Mouse (Mus musculus) C2C12 (cell line): ENCODE measurements at regions not wholly inside any gene's neighbourhood (a gene's known extent, or its start where the extent isn't known, plus 50 kb on each side); places are given as distances from the start of the nearest gene placed in this dataset.

Source experiments
- CEBPB ChIP-seq: IDR thresholded peaks from one replicate; pipeline ENCODE4 v1.6.1; 2011; ENCODE audit warnings: low read depth, mild to moderate bottlenecking, control low read depth, moderate library complexity
- CTCF ChIP-seq: IDR thresholded peaks from one replicate; pipeline ENCODE4 v1.5.1; 2011; ENCODE audit not compliant: control insufficient read depth, insufficient read depth, insufficient read length
- FOSL1 ChIP-seq: IDR thresholded peaks from one replicate; pipeline ENCODE4 v1.8.0; 2011; ENCODE audit warnings: mild to moderate bottlenecking, low read length; ENCODE audit not compliant: poor library complexity, insufficient read depth, severe bottlenecking
- MAX ChIP-seq: IDR thresholded peaks from one replicate; pipeline ENCODE4 v1.6.1; 2011; ENCODE audit warnings: mild to moderate bottlenecking, control low read depth
- MYOD1 ChIP-seq: IDR thresholded peaks from one replicate; pipeline ENCODE4 v1.6.1; 2011; ENCODE audit warnings: low read depth; ENCODE audit not compliant: control insufficient read depth, insufficient read length
- MYOG ChIP-seq: IDR thresholded peaks from one replicate; pipeline ENCODE4 v1.6.1; 2011; ENCODE audit not compliant: control insufficient read depth, insufficient read length; ENCODE audit errors: extremely low read depth
- USF1 ChIP-seq: IDR thresholded peaks from one replicate; pipeline ENCODE4 v1.6.1; 2011; ENCODE audit warnings: low read depth, mild to moderate bottlenecking, control low read depth, moderate library complexity

- TF ChIP-seq CTCF (no peak), MAX (no peak), USF1 (no peak), MYOG (no peak), FOSL1 (no peak), MYOD1 (no peak), CEBPB (no peak)
Observed at GRCm38 (mm10) chr1:67385377-67385776, 262.6 kb downstream of the Cps1 start.
